Mouse (Mus musculus) adipocyte (in vitro differentiated cells): ENCODE results near the gene Olfr971.
"Not testable (repeated sequence)": the region's sequence is repeated elsewhere in the genome, so short reads cannot be mapped to it uniquely, and the experiment has no call there.

ENCODE experiments used
- DNase-seq: peaks from one replicate; pipeline ENCODE4 v3.0.0-alpha.2; 2016; ENCODE audit warnings: low spot score

Olfr971 gene

GRCm38 (mm10) chr9:39836576-39836975 is at the start of gene Olfr971:
Olfr971 (plus strand) TSS chr9:39836876.
- not testable (repeated sequence) for DNase-seq

- DNase-seq: no peak
Measured at GRCm38 (mm10) chr9:39790558-39790957, 46.1 kb upstream of the Olfr971 start, which contains the start of gene Olfr969. Olfr969 (plus strand) TSS chr9:39790945.

GRCm38 (mm10) chr9:39808560-39808959 is 28.1 kb upstream of the Olfr971 start, which contains the start of gene Olfr970:
Olfr970 (plus strand) TSS chr9:39808860.
- no peak for DNase-seq

GRCm38 (mm10) chr9:39866122-39866521 is 29.4 kb downstream of the Olfr971 start, which contains the start of gene Olfr972:
Olfr972 (plus strand) TSS chr9:39866422.
- no peak for DNase-seq

GRCm38 (mm10) chr9:39871986-39872385 is 35.3 kb downstream of the Olfr971 start:
- DNase-seq: not testable (repeated sequence)

- DNase-seq: not testable (repeated sequence)
Measured at GRCm38 (mm10) chr9:39877541-39878396, 41.1 kb downstream of the Olfr971 start.
